Mouse (Mus musculus) liver, postnatal 0 days (tissue): Measurements from ENCODE around the gene Mrto4. TPM values are rescaled to one million over a fixed set of nuclear protein-coding genes. Genes with fewer than 3 reads are reported as not detected.

ENCODE experiments used
- ATAC-seq: fragments of 200-750 bp; cut with Nextera tagmentation; 2 replicates; pipeline ENCODE4 v1.8.0; 2017; ENCODE audit warnings: mild to moderate bottlenecking, moderate library complexity
- DNase-seq: peaks from one replicate; pipeline ENCODE4 v3.0.0-alpha.2; 2016
- H3K27ac ChIP-seq: fragments of 300-500 bp; sonication (generic); 2 replicates; pipeline ENCODE4 v1.5.1; 2014; ENCODE audit warnings: antibody characterized with exemption, moderate library complexity, mild to moderate bottlenecking, low read depth
- H3K27me3 ChIP-seq: fragments of 300-500 bp; sonication (generic); 2 replicates; pipeline ENCODE4 v1.6.1; 2014; ENCODE audit warnings: low read length, control low read depth, mixed read lengths; ENCODE audit not compliant: insufficient read depth
- H3K36me3 ChIP-seq: fragments of 300-500 bp; sonication (generic); replicated peaks from 2 replicates; pipeline ENCODE4 v1.6.1; 2014; ENCODE audit warnings: mild to moderate bottlenecking, control low read depth, low read length, moderate library complexity, mixed read lengths; ENCODE audit not compliant: insufficient read depth
- H3K4me1 ChIP-seq: fragments of 300-500 bp; sonication (generic); 2 replicates; pipeline ENCODE4 v1.6.1; 2014; ENCODE audit warnings: antibody characterized with exemption, mild to moderate bottlenecking, control low read depth; ENCODE audit not compliant: insufficient read depth
- H3K4me2 ChIP-seq: fragments of 300-500 bp; sonication (generic); 2 replicates; pipeline ENCODE4 v1.6.1; 2014; ENCODE audit warnings: low read depth, mild to moderate bottlenecking, low read length, moderate library complexity, mixed read lengths
- H3K4me3 ChIP-seq: fragments of 300-500 bp; sonication (generic); 2 replicates; pipeline ENCODE4 v1.5.1; 2014; ENCODE audit warnings: low read depth, low read length
- H3K9ac ChIP-seq: fragments of 300-500 bp; sonication (generic); replicated peaks from 2 replicates; pipeline ENCODE4 v1.6.1; 2014; ENCODE audit warnings: mild to moderate bottlenecking, moderate library complexity
- H3K9me3 ChIP-seq: fragments of 300-500 bp; sonication (generic); 2 replicates; pipeline ENCODE4 v1.6.1; 2016; ENCODE audit warnings: mild to moderate bottlenecking, control low read depth, low read length, mixed read lengths
- CTCF ChIP-seq: sonication (generic); IDR thresholded peaks from 2 replicates; pipeline ENCODE4 v1.5.1; 2016; ENCODE audit warnings: antibody characterized with exemption, low read depth
- EP300 ChIP-seq: IDR thresholded peaks from 2 replicates; pipeline ENCODE4 v1.6.1; 2016; ENCODE audit warnings: antibody characterized with exemption, low read depth, mild to moderate bottlenecking
- WGBS: fragments of 180-500 bp; shearing (Covaris S2); extraction: QIAGEN DNeasy Blood & Tissue Kit; methylation state at CpG from one replicate; pipeline ENCODE4 v1.1.7; 2014; ENCODE audit not compliant: insufficient replicate concordance; 5-methylcytosine and 5-hydroxymethylcytosine counted together
- polyA plus RNA-seq: library from polyadenylated mRNA; unstranded; fragments of >200 nt; fragmentation: Nextera tagmentation; extraction: Ambion mirVana; gene quantifications from 2 replicates; pipeline ENCODE4 v1.2.1, GENCODE M21; 2015

Mrto4 gene
- polyA plus RNA-seq, 1 experiment from 2014 or later, result 46.2 TPM

DNA sequence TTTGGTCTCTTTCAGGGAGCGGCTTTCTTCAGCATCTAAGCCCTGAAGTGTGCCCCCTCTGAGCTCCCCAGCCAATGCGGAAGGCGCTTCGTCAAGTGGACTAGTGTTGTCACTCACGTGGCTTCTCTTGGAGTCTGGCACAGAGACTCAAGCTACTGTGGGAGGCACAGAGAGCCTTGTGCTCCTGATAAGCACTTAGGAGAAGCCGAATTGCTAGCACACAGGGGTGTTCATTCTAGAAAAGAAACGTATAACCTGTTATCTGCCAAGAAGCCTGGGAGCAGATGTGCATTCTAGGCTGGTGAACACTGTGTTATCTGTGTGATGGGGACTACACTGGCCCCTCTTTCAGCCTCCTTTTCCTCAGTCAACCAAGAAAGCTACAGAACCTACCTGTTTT is 16.9 kb downstream of the Mrto4 start:
- Histone ChIP-seq H3K4me3 (no peak overlapping the region), H3K4me2 (peak overlapping the region; percentile 83), H3K27ac (peak overlapping the region; percentile 81), H3K4me1 (peaks cover 21% of the 10 kb centered on the region), H3K9me3 (no peaks in the 10 kb centered on the region), H3K9ac (no peak overlapping the region), H3K27me3 (no peaks in the 10 kb centered on the region), H3K36me3 (no peaks in the 10 kb centered on the region)
- 27% methylated on average over 7 of the region's 7 CpGs for WGBS
- DNase-seq (peak; percentile 44), ATAC-seq (peak; percentile 78)
- TF ChIP-seq EP300 (peak; percentile 89), CTCF (no peak)

DNA sequence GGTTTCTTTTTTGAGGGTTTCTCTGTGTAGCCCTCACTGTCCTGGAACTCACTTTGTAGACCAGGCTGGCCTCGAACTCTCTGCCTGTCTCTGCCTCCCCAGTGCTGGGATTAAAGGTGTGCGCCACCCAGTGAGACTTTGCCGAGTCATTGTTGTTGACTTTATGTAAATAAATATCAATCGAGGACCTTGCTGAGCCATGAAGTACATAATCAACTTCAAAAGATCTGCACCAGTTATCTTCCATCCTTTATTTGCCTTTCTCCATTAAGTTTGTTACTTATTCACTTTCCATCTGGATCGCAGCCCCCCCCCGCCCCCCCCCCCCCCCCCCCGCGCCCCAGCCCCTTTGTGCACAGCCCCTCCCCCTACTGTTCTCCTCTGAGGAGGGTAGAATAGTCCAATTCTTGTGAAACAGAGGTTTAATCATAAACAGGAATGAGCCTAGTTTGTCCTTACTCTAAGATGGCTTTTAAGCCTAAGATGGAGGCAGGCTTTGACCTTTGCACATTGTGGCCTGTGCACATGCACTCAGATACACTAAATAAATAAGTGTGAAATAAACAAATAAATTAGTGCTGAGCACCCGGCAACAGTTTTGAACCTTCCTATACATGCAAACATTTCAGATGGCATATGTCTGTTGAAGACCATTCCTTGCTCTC is 17.6 kb downstream of the Mrto4 start:
- H3K9ac ChIP-seq, result no peak overlapping the region
- H3K4me1 ChIP-seq, result peaks cover 21% of the 10 kb centered on the region
- whole genome bisulfite sequencing, result 57% methylated on average over 6 of the region's 9 CpGs
- H3K27ac ChIP-seq, result peak overlapping the region; percentile 81; the same call in 1 of the 2 replicates
- TF ChIP-seq CTCF (no peak), EP300 (no peak)
- H3K36me3 ChIP-seq, result no peaks in the 10 kb centered on the region
- ATAC-seq (peak; percentile 43), DNase-seq (peak; percentile 60)
- no peaks in the 10 kb centered on the region for H3K27me3 ChIP-seq
- no peak overlapping the region for H3K4me3 ChIP-seq
- no peaks in the 10 kb centered on the region for H3K9me3 ChIP-seq
- peak overlapping the region; percentile 83 for H3K4me2 ChIP-seq

DNA sequence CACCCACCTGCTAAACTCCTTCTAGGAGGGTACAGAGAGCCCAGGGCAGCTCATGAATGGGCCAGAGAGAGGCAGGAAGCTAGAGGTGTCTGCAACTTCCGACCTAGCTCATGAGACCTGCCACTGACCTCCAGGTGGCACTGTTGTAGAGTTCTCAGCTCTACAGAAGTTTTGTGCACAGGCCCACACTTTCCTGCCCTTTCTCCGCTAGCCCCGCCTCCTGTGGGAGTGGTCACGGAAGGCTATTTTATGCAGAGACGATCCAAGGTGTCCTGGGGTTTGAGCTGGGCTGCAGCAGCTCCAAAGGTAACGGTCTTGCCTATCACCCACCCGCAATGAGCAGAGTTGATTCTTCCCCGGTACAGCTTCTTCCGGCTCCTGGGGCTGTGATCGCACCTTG is 21.8 kb downstream of the Mrto4 start:
- H3K4me2 ChIP-seq, result peak overlapping the region; percentile 75
- peak overlapping the region; percentile 50 for H3K9ac ChIP-seq
- H3K4me1 ChIP-seq, result peaks cover 12% of the 10 kb centered on the region
- DNase-seq, result peak; percentile 95
- no peaks in the 10 kb centered on the region for H3K27me3 ChIP-seq
- no peak for TF ChIP-seq EP300
- TF ChIP-seq CTCF, result peak; percentile 93
- no peak overlapping the region for H3K27ac ChIP-seq
- 3% methylated on average over 10 of the region's 10 CpGs for WGBS
- H3K9me3 ChIP-seq, result no peaks in the 10 kb centered on the region
- no peaks in the 10 kb centered on the region for H3K36me3 ChIP-seq
- peak; percentile 81 for ATAC-seq
- H3K4me3 ChIP-seq, result peak overlapping the region; percentile 46

DNA sequence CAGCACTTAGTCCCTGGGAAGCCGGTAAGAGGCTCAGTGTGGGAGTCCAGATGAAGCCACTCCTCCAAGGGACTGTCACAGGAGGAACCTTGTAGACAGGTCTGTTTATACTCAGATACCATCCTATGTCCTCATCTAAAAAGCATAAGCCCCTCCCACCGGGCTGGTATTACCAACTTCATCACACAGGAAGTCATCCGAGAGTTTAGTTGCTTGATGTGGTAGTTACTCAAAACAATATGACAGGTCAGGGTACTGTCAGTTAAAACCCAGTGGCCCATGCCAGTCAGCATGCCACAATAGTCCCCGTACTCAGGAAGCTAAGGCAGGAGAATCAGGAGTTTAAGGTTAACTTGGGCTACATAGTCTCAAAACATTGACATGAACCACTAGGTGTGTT is 32.6 kb downstream of the Mrto4 start:
- Histone ChIP-seq H3K4me3 (no peak overlapping the region), H3K27ac (no peak overlapping the region), H3K27me3 (no peaks in the 10 kb centered on the region), H3K4me2 (no peak overlapping the region), H3K9ac (no peak overlapping the region), H3K9me3 (no peaks in the 10 kb centered on the region), H3K36me3 (peaks cover 15% of the 10 kb centered on the region), H3K4me1 (no peaks in the 10 kb centered on the region)
- DNase-seq (peak; percentile 10), ATAC-seq (no peak)
- TF ChIP-seq CTCF, result no peak
- TF ChIP-seq EP300, result no peak
- WGBS, result 83% methylated on average over 4 of the region's 4 CpGs

DNA sequence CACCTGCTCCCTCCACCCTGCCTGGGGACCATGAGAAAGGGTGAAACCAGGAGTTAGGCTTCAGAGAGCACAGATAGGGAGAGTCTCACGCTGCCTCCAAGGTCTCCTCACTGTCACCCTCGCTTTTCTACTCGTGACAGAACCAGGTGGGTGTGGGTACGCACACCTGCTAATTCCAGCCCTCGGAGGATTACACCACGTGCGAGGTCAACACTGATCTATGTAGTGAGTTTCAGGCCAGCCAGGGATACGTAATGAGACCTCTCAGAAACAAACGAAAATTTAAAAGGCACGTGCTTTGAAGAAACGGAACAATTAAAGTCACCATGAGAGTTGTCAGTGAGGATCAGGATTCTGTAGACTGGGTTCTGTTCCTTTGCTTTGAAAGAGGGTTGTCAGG is 33.9 kb downstream of the Mrto4 start:
- TF ChIP-seq CTCF (no peak), EP300 (no peak)
- Histone ChIP-seq H3K27me3 (no peaks in the 10 kb centered on the region), H3K36me3 (peaks cover 18% of the 10 kb centered on the region), H3K9ac (no peak overlapping the region), H3K4me2 (no peak overlapping the region), H3K9me3 (no peaks in the 10 kb centered on the region), H3K4me1 (no peaks in the 10 kb centered on the region), H3K27ac (no peak overlapping the region), H3K4me3 (no peak overlapping the region)
- 86% methylated on average over 11 of the region's 11 CpGs for WGBS
- ATAC-seq (no peak), DNase-seq (no peak)

DNA sequence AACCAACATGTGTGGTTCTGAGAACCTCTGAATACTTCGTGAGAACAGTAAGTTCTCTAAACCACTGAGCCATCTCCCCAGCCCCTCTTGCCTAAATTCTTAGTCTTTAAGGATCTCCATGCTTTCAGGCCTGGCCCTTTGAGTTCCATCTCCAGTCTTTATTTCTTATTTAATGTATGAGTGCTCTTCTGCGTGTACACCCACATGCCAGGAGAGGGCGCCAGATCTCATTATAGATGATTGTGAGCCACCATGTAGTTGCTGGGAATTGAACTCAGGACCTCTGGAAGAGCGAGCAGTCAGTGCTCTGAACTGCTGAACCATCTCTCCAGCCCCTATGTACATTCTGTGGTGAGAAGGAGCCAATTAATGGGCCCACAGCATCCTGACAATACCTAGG is 39.7 kb downstream of the Mrto4 start:
- no peaks in the 10 kb centered on the region for H3K27me3 ChIP-seq
- WGBS, result 54% methylated on average over 4 of the region's 4 CpGs
- DNase-seq (peak; percentile 68), ATAC-seq (no peak)
- H3K27ac ChIP-seq, result no peak overlapping the region
- H3K4me3 ChIP-seq, result no peak overlapping the region
- peaks cover 28% of the 10 kb centered on the region for H3K4me1 ChIP-seq
- no peak for TF ChIP-seq EP300
- TF ChIP-seq CTCF, result peak; percentile 72
- H3K9ac ChIP-seq, result no peak overlapping the region
- peaks cover 15% of the 10 kb centered on the region for H3K36me3 ChIP-seq
- no peaks in the 10 kb centered on the region for H3K9me3 ChIP-seq
- H3K4me2 ChIP-seq, result no peak overlapping the region

DNA sequence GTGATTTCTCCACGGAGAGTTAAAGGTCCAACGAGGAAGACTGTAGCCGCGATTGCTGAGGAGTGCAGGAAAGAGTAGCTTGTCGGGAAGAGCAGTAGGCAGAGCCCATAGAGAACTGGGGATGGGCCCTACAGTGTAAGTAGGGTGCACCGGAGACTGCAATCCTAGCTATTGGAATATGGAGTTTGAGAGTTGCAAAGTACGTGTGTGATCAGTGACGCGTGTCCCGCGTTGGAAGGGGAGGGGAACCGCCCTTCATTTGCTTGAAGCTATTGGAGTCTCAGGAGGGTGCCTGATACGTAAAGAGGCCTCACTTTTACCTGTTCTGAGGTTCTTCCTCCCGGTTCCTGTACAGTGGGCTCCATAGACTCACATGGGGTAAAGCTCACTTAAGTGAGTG is 40.7 kb downstream of the Mrto4 start:
- peak; percentile 49 for DNase-seq
- H3K36me3 ChIP-seq, result peaks cover 10% of the 10 kb centered on the region
- H3K4me2 ChIP-seq, result peak overlapping the region; percentile 100
- WGBS, result 22% methylated on average over 14 of the region's 14 CpGs
- H3K9ac ChIP-seq, result peak overlapping the region; percentile 91
- H3K4me3 ChIP-seq, result peak overlapping the region; percentile 95
- H3K27ac ChIP-seq, result peak overlapping the region; percentile 78
- no peaks in the 10 kb centered on the region for H3K9me3 ChIP-seq
- TF ChIP-seq EP300 (no peak), CTCF (no peak)
- peaks cover 28% of the 10 kb centered on the region for H3K4me1 ChIP-seq
- ATAC-seq, result peak; percentile 47
- H3K27me3 ChIP-seq, result no peaks in the 10 kb centered on the region
